Mouse (Mus musculus) cerebellum, adult 2 months (tissue): ENCODE measurements around the gene Qprt.

Experiments
- CTCF ChIP-seq: fragments of 200-500 bp; IDR thresholded peaks from 2 replicates; pipeline ENCODE4 v1.5.1; 2011; ENCODE audit warnings: low read depth, mild to moderate bottlenecking, control low read depth, low read length, moderate library complexity, borderline replicate concordance; ENCODE audit not compliant: insufficient read depth
- POLR2A ChIP-seq: fragments of 200-500 bp; IDR thresholded peaks from 2 replicates; pipeline ENCODE4 v1.6.1; 2011; ENCODE audit warnings: low read length, control low read depth, borderline replicate concordance; ENCODE audit not compliant: insufficient read depth

DNA sequence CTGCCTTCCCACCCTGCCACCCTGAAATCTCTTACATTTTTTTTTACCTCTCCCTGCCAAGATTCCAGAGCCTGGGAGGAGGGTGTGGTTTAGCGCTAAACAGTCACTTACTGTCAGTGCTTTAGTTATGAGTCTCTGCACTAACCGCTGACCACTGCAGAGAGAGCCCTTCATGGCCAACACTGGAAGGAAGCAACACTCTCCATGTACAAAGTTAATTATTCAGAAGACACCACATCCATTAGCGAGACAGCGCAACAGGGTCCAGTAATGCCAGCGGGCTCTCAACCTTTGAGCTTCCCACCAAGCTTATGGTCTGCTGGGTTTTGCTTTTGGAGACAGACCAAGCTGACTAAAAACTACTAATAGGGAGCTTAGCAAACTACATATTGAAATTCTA lies 45.8 kb downstream of the Qprt start:
- TF ChIP-seq CTCF: no peak
- TF ChIP-seq POLR2A: no peak
